Mouse (Mus musculus) embryonic facial prominence, embryonic 14.5 days (tissue): Measurements from ENCODE around the gene Cacna1e. TPM values are rescaled to one million over a fixed set of nuclear protein-coding genes. Genes with fewer than 3 reads are reported as not detected.

ENCODE experiments used
- ATAC-seq: fragments of 200-750 bp; cut with Nextera tagmentation; 2 replicates; pipeline ENCODE4 v1.8.0; 2017; ENCODE audit warnings: low read depth, moderate number of reproducible peaks, moderate TSS enrichment
- DNase-seq: peaks from one replicate; pipeline ENCODE4 v3.0.0-alpha.2; 2015; ENCODE audit warnings: low spot score
- H3K27ac ChIP-seq: fragments of 300-500 bp; sonication (generic); replicated peaks from 2 replicates; pipeline ENCODE4 v1.5.1; 2014; ENCODE audit warnings: low read depth, mild to moderate bottlenecking, low read length, moderate library complexity
- H3K27me3 ChIP-seq: fragments of 300-500 bp; sonication (generic); replicated peaks from 2 replicates; pipeline ENCODE4 v1.6.1; 2014; ENCODE audit warnings: low read length; ENCODE audit not compliant: control insufficient read depth, insufficient read depth
- H3K36me3 ChIP-seq: fragments of 300-500 bp; sonication (generic); 2 replicates; pipeline ENCODE4 v1.6.1; 2014; ENCODE audit warnings: low read length, mixed read lengths; ENCODE audit not compliant: control insufficient read depth, insufficient read depth
- H3K4me1 ChIP-seq: fragments of 300-500 bp; sonication (generic); 2 replicates; pipeline ENCODE4 v1.6.1; 2014; ENCODE audit warnings: antibody characterized with exemption, low read length; ENCODE audit not compliant: control insufficient read depth, insufficient read depth
- H3K4me2 ChIP-seq: fragments of 300-500 bp; sonication (generic); 2 replicates; pipeline ENCODE4 v1.6.1; 2014; ENCODE audit warnings: low read depth, mild to moderate bottlenecking, low read length, moderate library complexity, mixed read lengths
- H3K4me3 ChIP-seq: fragments of 300-500 bp; sonication (generic); 2 replicates; pipeline ENCODE4 v1.5.1; 2014; ENCODE audit warnings: low read depth, mild to moderate bottlenecking, low read length
- H3K9ac ChIP-seq: fragments of 300-500 bp; sonication (generic); 2 replicates; pipeline ENCODE4 v1.6.1; 2014; ENCODE audit warnings: low read depth, mild to moderate bottlenecking, low read length, moderate library complexity, mixed read lengths
- H3K9me3 ChIP-seq: fragments of 300-500 bp; sonication (generic); 2 replicates; pipeline ENCODE4 v1.6.1; 2016; ENCODE audit warnings: low read length; ENCODE audit not compliant: control insufficient read depth
- WGBS: fragments of 180-500 bp; shearing (Covaris S2); extraction: QIAGEN DNeasy Blood & Tissue Kit; methylation state at CpG from one replicate; pipeline ENCODE4 v1.1.7; 2014; 5-methylcytosine and 5-hydroxymethylcytosine counted together
- polyA plus RNA-seq: library from polyadenylated mRNA; unstranded; fragments of >200 nt; fragmentation: Nextera tagmentation; extraction: Ambion mirVana; gene quantifications from 2 replicates; pipeline ENCODE4 v1.2.1, GENCODE M21; 2014

Cacna1e gene
- polyA plus RNA-seq, 1 experiment from 2014 or later = 0.99 TPM

DNA sequence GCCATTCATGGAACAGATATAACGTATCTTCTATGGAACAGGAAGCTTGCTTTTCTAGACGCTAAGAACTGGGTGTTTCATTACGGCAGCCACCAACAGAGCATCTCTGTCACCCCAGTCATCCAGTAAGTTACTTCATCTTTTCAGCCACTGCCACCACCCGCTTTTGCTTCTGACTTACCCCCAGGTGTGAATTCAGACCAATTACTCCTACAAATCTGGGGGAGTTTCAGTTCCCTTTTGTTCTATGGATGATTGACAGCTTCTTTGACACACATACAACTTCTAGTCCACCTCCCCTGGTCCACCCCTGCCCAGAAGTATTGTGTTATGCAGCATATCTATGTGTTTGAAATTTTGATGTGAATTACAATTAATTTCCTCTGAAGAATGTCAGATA lies 121.2 kb downstream of the Cacna1e start:
- ATAC-seq (no peak), DNase-seq (no peak)
- 75% methylated on average over 4 of the region's 4 CpGs for WGBS
- Histone ChIP-seq H3K27me3 (no peaks in the 10 kb centered on the region), H3K4me1 (no peaks in the 10 kb centered on the region), H3K9me3 (no peaks in the 10 kb centered on the region), H3K4me2 (no peak overlapping the region), H3K36me3 (no peaks in the 10 kb centered on the region), H3K4me3 (no peak overlapping the region), H3K27ac (no peak overlapping the region), H3K9ac (no peak overlapping the region)

DNA sequence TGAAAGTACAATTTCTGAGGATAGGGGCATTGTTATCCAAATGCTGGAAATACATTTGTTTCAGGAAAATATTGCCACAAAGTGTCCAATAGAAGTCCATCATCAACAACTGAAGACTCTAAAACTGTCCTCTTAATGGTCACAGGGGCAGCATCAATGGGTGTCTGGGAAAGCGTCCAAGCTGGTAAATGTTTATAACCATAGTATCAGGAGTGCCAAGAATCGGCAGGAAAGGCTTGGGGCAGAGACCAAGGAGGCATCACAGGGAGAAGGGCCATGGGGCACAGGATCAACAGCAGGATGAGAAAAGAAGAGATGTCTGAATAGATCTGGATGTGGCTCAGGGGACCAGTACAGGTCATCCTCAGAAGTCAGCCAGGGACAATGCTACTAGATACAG lies 132.2 kb downstream of the Cacna1e start:
- DNase-seq (no peak), ATAC-seq (no peak)
- Histone ChIP-seq H3K27me3 (no peaks in the 10 kb centered on the region), H3K27ac (no peak overlapping the region), H3K36me3 (no peaks in the 10 kb centered on the region), H3K4me2 (no peak overlapping the region), H3K4me1 (no peaks in the 10 kb centered on the region), H3K9me3 (no peaks in the 10 kb centered on the region), H3K4me3 (no peak overlapping the region), H3K9ac (no peak overlapping the region)
- 80% methylated on average over 2 of the region's 2 CpGs for whole genome bisulfite sequencing

GRCm38 (mm10) chr1:154748531-154748930 lies 135.8 kb downstream of the Cacna1e start:
- Histone ChIP-seq H3K4me1 (no peaks in the 10 kb centered on the region), H3K27ac (no peak overlapping the region), H3K4me2 (no peak overlapping the region), H3K9ac (no peak overlapping the region), H3K9me3 (no peaks in the 10 kb centered on the region), H3K36me3 (no peaks in the 10 kb centered on the region), H3K4me3 (no peak overlapping the region), H3K27me3 (no peaks in the 10 kb centered on the region)
- no peak for DNase-seq
- ATAC-seq = no peak
- 81% methylated on average over 3 of the region's 3 CpGs for WGBS

- Histone ChIP-seq H3K4me2 (no peak overlapping the region), H3K27me3 (no peaks in the 10 kb centered on the region), H3K4me1 (no peaks in the 10 kb centered on the region), H3K4me3 (no peak overlapping the region), H3K36me3 (no peaks in the 10 kb centered on the region), H3K9me3 (no peaks in the 10 kb centered on the region), H3K9ac (no peak overlapping the region), H3K27ac (no peak overlapping the region)
- ATAC-seq = no peak
- WGBS = 87% methylated on average over 6 of the region's 6 CpGs
- DNase-seq = no peak
Measured at GRCm38 (mm10) chr1:154745241-154745640, 139.1 kb downstream of the Cacna1e start.

DNA sequence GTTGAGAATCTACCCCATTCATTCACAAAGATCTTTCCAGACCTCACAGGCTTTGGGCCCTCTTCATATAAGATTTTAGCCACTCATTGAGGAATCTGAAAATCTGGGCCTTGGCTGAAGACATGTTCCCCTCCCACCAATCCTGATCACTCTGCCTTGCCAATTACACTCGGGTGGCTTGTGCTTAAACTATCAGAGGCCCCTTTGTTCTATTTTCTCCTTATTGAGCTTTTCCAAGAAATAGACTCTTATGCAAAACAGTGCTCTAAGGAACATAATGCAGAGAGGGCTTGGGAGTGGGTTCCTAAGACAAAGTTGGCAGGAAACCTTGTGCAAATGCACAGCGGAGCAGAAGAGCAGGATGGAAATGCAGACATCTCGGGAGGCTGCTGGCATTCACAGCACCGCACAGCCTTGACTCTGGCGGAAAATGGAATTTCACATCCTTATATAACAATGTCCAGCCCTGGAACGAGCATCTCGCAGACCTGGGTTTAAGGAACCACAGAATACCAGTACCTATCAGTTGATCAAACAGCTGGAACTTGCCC lies 153.8 kb downstream of the Cacna1e start:
- Histone ChIP-seq H3K4me2 (no peak overlapping the region), H3K9ac (no peak overlapping the region), H3K27me3 (peaks cover 35% of the 10 kb centered on the region), H3K36me3 (no peaks in the 10 kb centered on the region), H3K4me3 (no peak overlapping the region), H3K4me1 (peaks cover 5% of the 10 kb centered on the region; the same call in 1 of the 2 replicates), H3K27ac (no peak overlapping the region), H3K9me3 (no peaks in the 10 kb centered on the region)
- 58% methylated on average over 7 of the region's 7 CpGs for WGBS
- no peak for DNase-seq
- ATAC-seq = no peak

DNA sequence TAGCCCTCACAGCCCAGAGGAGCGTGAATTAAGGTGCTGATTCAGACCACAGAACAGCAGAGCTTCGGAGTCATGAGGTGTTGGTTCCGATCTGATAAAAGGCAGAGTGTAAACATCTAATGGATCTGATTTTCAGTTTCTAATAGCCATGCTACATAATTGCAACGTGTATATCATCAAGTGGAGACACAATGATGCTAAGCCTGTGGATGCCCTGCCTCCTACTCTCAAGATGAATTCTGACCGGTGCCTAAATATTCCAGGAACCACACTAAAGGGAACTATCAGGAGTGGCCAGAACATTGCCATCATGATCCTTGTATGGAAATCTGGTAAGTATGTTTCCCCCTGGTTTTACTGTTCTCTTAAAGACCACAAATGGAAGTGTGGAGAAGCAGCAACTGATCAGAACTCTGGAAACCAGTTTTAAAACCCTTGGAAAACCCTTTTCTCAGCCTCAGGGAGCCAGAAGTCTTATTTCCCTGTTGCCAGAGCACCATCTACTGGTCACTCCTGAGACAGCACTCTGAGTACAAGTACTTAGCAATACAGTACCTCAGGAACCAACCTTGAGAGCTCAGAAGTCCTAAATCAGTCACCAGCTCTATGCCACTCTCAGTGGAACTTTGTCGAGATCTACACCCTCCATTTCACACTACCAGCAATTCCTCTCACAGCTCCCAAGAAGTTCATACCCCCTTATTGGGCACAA lies 154.9 kb downstream of the Cacna1e start:
- Histone ChIP-seq H3K9ac (no peak overlapping the region), H3K9me3 (no peaks in the 10 kb centered on the region), H3K27me3 (peaks cover 46% of the 10 kb centered on the region), H3K36me3 (no peaks in the 10 kb centered on the region), H3K27ac (no peak overlapping the region), H3K4me3 (no peak overlapping the region), H3K4me2 (no peak overlapping the region), H3K4me1 (peaks cover 5% of the 10 kb centered on the region; the same call in 1 of the 2 replicates)
- DNase-seq (peak; percentile 92), ATAC-seq (no peak)
- 60% methylated on average over 6 of the region's 6 CpGs for WGBS

GRCm38 (mm10) chr1:154728682-154729081 lies 155.6 kb downstream of the Cacna1e start:
- WGBS = 37% methylated on average over 5 of the region's 5 CpGs
- Histone ChIP-seq H3K4me3 (no peak overlapping the region), H3K27me3 (peaks cover 53% of the 10 kb centered on the region), H3K27ac (no peak overlapping the region), H3K36me3 (no peaks in the 10 kb centered on the region), H3K4me2 (no peak overlapping the region), H3K4me1 (peaks cover 10% of the 10 kb centered on the region; the same call in 1 of the 2 replicates), H3K9me3 (no peaks in the 10 kb centered on the region), H3K9ac (no peak overlapping the region)
- no peak for DNase-seq
- no peak for ATAC-seq

DNA sequence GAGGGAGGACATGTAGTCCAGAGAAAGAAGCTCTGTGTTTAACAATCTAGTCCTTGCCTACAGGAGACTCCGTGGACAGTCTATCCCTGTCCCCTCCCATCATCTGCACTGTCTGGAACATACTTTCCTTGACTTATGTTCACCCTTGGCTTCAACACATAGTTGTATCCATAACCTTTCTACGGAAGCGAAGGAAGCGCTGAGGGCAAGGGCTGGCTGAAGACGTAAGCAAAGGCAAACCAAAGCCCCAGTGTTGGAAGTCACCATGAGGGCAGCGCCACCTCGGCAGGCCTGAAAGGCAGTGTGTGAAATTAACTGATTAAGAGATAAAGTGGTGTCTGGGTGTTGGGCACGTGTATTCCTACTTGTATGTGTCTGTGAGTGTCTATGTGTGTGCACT lies 156.6 kb downstream of the Cacna1e start:
- DNase-seq (no peak), ATAC-seq (no peak)
- no peaks in the 10 kb centered on the region for H3K9me3 ChIP-seq
- no peak overlapping the region for H3K9ac ChIP-seq
- no peaks in the 10 kb centered on the region for H3K36me3 ChIP-seq
- H3K4me2 ChIP-seq = no peak overlapping the region
- no peak overlapping the region for H3K4me3 ChIP-seq
- peaks cover 11% of the 10 kb centered on the region; the same call in 1 of the 2 replicates for H3K4me1 ChIP-seq
- no peak overlapping the region for H3K27ac ChIP-seq
- peaks cover 63% of the 10 kb centered on the region for H3K27me3 ChIP-seq
- 78% methylated on average over 8 of the region's 8 CpGs for WGBS
